7 mouse cellular contexts compared by ENCODE assay signal in the genomic region with DNA sequence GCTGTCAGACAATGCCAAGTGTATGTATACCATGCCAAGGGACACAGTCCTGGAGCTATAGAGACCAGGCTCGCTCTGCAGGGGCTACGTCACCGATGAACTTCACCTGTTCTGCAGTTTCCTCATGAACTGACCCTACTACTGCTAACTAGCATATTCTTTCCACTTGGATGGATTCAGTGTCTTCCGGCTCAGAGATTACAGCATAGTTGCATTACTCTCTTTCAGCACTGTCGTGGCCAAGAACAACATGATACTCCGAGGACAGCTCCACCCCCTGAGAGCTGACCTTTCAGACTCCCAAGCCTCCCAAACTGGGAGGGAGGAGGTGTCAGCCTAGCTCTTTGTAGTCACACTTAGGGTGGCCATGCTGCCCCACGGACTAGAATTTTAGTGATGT.
DNase-seq lines count a peak whose midpoint lies in the region; ATAC-seq and TF ChIP-seq lines count a peak whose summit lies in the region.

No protein-coding gene starts in this region.

- H3K27me3 ChIP-seq in intestine, embryonic 14.5 days (replicated peaks; ENCODE audit: control insufficient read depth, insufficient read depth, low read length): no peaks in the 10 kb centered on the region
- H3K27me3 ChIP-seq in hindbrain, embryonic 13.5 days: no peaks in the 10 kb centered on the region

- no peaks in the 10 kb centered on the region for H3K36me3 ChIP-seq in intestine, embryonic 14.5 days (ENCODE audit: control insufficient read depth, insufficient read depth, low read length)
- H3K36me3 ChIP-seq in hindbrain, embryonic 13.5 days: no peaks in the 10 kb centered on the region

- no peak for TF ChIP-seq POLR2A in embryonic fibroblast, embryonic 13.5 days (IDR thresholded peaks at IDR 0.05; ENCODE audit: low read depth, low read length)

- H3K9ac ChIP-seq in intestine, embryonic 14.5 days (ENCODE audit: low read length): no peak overlapping the region
- H3K9ac ChIP-seq in hindbrain, embryonic 13.5 days: no peak overlapping the region

- H3K4me3 ChIP-seq in embryonic fibroblast, embryonic 13.5 days (ENCODE audit: insufficient read depth, low read length): no peak overlapping the region
- no peak overlapping the region for H3K4me3 ChIP-seq in intestine, embryonic 14.5 days (ENCODE audit: low read depth, low read length)
- no peak overlapping the region for H3K4me3 ChIP-seq in hindbrain, embryonic 13.5 days

- no peak for ATAC-seq in intestine, embryonic 14.5 days (replicated peaks; ENCODE audit: low FRiP score, low TSS enrichment, low read depth)
- no peak for ATAC-seq in hindbrain, embryonic 13.5 days (ENCODE audit: low FRiP score)

- no peaks in the 10 kb centered on the region for H3K9me3 ChIP-seq in intestine, embryonic 14.5 days (ENCODE audit: control insufficient read depth, low read length)
- H3K9me3 ChIP-seq in hindbrain, embryonic 13.5 days: no peaks in the 10 kb centered on the region

- 0 out of 2 replicates have a peak overlapping the region, but pooled peaks have one; percentile 6 for H3K4me2 ChIP-seq in intestine, embryonic 14.5 days (ENCODE audit: low read length)
- no peak overlapping the region for H3K4me2 ChIP-seq in hindbrain, embryonic 13.5 days

- WGBS in intestine, embryonic 14.5 days: 53% methylated on average over 7 of the region's 7 CpGs
- WGBS in hindbrain, embryonic 13.5 days: 43% methylated on average over 7 of the region's 7 CpGs

- DNase-seq in urinary bladder, postnatal 36 days (ENCODE audit: low spot score in 2 of 2): peak; percentile 35 to 65
- no peak for DNase-seq in urinary bladder, postnatal 25 days (ENCODE audit: low spot score)
- DNase-seq in intestine, embryonic 14.5 days (ENCODE audit: low spot score): no peak
- DNase-seq in lung, postnatal 25 days (ENCODE audit: low spot score): peak; percentile 66
- no peak for DNase-seq in spleen, adult 18-20 months

- peaks cover 21% of the 10 kb centered on the region for H3K4me1 ChIP-seq in embryonic fibroblast, embryonic 13.5 days (ENCODE audit: control insufficient read depth, insufficient read depth, low read length)
- peaks cover 27% of the 10 kb centered on the region for H3K4me1 ChIP-seq in intestine, embryonic 14.5 days (replicated peaks; ENCODE audit: control insufficient read depth, insufficient read depth, low read length)
- peaks cover 29% of the 10 kb centered on the region for H3K4me1 ChIP-seq in hindbrain, embryonic 13.5 days (replicated peaks)

- H3K27ac ChIP-seq in embryonic fibroblast, embryonic 13.5 days (ENCODE audit: insufficient read depth, low read length): peak overlapping the region; percentile 54
- H3K27ac ChIP-seq in intestine, embryonic 14.5 days (ENCODE audit: low read depth): peak overlapping the region; percentile 82
- H3K27ac ChIP-seq in hindbrain, embryonic 13.5 days: no peak overlapping the region

- TF ChIP-seq CTCF in embryonic fibroblast, embryonic 13.5 days (IDR thresholded peaks at IDR 0.05; ENCODE audit: borderline replicate concordance, insufficient read depth, low read length): no peak

Comparison
In these comparisons a context has a peak if more than half of its experiments do, and no peak if none do; other contexts are left out.
1. DNase-seq: peak in urinary bladder, postnatal 36 days (2 of 2) and lung, postnatal 25 days (single experiment); none in urinary bladder, postnatal 25 days (single experiment), intestine, embryonic 14.5 days (single experiment) and spleen, adult 18-20 months (0 of 2).